Mouse (Mus musculus) testis, postnatal 10 days (tissue): ENCODE measurements at regions not wholly inside any gene's neighbourhood (a gene's known extent, or its start where the extent isn't known, plus 50 kb on each side); places are given as distances from the start of the nearest gene placed in this dataset.
"Not testable (repeated sequence)": the region's sequence is repeated elsewhere in the genome, so short reads cannot be mapped to it uniquely, and the experiment has no call there.

Experiments used
- DNase-seq: peaks from one replicate; pipeline ENCODE4 v3.0.0; 2021; ENCODE audit warnings: low spot score

GRCm38 (mm10) chr1:16904690-16905089 lies 811.6 kb upstream of the 4930444P10Rik start:
- DNase-seq = no peak

GRCm38 (mm10) chr1:16868383-16868782 lies 775.3 kb upstream of the 4930444P10Rik start:
- DNase-seq = not testable (repeated sequence)

DNA sequence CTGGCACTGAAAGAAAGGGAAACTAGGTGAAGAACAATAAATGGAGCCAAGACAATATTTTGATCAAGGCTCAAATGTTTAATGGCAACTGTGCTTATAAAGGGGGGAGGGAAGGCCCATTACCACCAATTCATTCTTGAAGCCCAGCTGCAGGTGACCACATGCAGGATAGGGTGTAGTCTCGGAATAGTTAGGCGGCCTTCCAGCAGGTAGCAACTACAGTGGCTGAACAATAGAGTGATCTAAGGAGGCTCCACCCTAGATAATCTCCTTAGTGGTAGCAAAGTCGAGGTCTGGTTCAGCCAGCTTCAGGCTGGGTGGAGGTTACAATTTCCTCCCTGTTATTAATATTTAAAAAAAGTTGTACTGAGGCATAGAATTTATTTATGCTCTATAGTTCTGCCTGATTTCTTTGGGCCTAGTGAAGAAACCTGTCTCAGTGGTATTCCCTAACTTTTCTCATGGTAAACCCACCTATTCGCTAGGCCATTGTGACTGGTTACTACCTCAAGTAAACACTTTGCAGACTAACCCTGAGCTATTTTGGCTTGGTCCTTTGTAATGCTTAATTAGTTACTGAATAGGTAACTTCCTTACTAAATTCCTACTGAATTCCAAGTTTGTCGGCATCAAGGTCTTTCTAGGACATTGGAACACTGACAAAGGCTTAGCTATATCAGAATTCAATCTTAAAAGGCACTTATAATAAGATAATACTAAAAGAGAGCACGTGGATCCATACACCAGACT lies 774.1 kb upstream of the 4930444P10Rik start:
- not testable (repeated sequence) for DNase-seq

GRCm38 (mm10) chr1:16837111-16837510 lies 744.0 kb upstream of the 4930444P10Rik start:
- DNase-seq = no peak

- DNase-seq = not testable (repeated sequence)
Measured at GRCm38 (mm10) chr1:16824709-16825108, 731.6 kb upstream of the 4930444P10Rik start.

DNA sequence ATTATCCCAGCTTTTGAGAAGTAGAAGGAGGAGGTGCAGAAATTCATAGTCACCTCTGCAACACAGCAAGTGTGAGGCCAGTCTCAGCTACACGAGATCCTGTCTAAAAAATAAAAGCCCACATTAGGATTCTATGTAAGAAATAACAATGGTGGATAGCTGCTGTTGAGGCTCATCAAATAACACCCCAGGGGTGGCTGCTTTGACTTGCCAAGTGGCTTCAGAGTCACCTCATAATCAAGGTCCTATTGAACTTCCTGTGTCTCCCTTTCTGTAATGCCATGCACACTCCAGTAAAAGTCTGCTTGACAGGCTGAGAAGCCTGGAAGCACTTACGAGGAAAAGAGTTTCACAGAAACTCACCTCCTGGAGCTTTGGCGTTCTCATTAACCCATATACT lies 730.9 kb upstream of the 4930444P10Rik start:
- DNase-seq = no peak

DNA sequence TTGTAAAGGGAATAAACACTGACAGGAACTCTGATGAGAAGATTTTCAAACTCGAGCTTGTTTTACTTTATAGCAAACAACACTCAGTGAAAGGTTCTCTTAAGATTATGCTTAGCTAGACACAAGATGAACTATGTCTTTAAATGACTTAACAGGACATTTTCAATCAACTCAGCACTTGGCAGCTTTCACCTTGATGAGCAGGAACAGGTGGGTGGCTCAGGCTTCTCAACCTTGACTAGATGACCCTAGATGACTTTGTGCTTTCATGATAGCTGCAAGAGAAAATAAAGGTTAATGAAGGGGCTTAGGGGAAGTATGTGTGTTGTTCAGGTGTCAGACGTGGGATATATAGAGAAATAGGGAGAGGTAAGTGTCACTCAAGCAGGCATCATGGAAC lies 728.1 kb upstream of the 4930444P10Rik start:
- no peak for DNase-seq

GRCm38 (mm10) chr1:16816572-16816971 lies 723.4 kb upstream of the 4930444P10Rik start:
- no peak for DNase-seq

DNA sequence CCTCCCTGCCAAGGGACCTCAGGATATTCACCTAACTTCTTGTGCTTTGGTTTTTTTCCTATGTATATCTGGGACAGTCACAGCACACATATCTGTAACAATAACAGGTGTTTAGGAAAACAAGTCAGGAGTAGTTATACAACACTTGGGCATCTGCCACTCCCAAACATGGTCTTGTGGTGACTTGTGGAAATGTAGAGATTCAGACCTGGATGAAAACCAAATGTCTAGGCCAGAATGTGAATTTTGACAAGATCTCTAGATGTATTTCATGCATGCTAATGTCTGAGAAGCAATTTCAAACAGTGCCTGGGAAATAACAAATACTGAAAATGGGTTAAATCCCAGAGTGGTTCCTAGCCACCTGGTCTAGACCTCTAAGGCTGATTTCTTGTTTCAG lies 722.6 kb upstream of the 4930444P10Rik start:
- DNase-seq = no peak

- DNase-seq = no peak
Measured at GRCm38 (mm10) chr1:16809370-16810150, 716.4 kb upstream of the 4930444P10Rik start.

DNA sequence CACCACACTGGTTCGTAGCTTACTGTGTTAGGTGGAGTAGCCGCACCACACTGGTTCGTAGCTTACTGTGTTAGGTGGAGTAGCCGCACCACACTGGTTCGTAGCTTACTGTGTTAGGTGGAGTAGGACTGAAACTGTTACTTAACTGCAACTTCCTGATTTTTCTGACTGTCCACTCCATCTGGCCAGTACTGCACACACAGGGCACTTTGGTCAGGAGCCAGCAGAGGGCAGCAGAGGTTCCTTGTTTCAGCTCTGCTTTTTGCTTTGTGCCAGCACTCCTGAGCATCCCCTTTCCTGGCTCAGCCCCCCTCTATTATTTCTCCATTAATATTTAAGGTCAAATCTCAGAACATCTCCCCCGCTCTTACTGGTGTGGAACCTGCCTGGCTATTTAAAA lies 705.2 kb upstream of the 4930444P10Rik start:
- DNase-seq = peak; percentile 86

- DNase-seq = no peak
Measured at GRCm38 (mm10) chr1:16796449-16796848, 703.3 kb upstream of the 4930444P10Rik start.

DNA sequence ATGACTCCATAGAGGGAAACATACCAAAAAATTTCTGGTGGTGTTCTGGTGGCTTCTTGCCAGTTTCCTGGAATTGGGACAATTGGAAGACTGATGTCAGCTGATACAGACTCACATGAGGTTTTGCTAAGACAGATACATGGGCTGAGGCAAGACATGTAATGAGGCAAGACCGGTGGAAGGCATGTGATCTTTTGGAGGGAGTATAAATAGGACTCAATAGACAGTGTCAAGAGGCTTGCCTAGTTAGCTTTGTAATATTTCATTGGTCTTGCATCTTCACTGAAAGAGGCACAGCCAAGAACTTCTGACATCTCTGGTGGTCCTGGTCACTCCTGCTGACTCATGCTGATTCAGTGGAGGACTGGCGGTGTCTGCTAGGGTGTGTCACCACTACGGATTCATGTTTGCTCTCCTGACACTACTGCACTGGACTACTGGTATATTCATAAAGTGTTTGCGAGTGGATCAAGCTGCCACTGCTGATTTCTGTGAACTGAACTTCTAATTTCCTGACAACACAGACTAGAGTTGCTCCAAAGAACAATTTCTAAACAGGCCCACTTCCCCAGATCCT lies 697.7 kb upstream of the 4930444P10Rik start:
- no peak for DNase-seq

- DNase-seq = no peak
Measured at GRCm38 (mm10) chr1:16779791-16780190, 686.7 kb upstream of the 4930444P10Rik start.

DNA sequence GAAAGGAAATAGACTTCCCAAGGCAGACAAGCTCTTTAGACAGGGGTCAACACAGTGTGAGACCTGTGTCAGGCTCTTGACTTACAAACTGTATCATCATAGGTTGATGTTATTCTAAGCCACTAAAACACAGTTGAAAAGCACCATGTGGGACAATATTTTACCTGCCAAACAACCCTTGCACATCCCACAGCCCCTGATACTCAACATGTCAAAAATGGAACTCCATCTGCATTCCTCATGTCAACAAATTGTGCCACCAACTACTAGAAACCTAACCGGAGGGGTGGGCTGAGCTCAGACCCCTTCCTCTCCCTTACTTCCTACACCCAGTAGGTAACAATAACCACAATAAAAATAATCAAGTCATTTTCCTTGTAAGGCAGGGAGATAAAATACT lies 667.8 kb upstream of the 4930444P10Rik start:
- DNase-seq = no peak
